Mouse (Mus musculus) liver, adult 2 months (tissue): ENCODE measurements around the gene Gstm4. TPM values are rescaled to one million over a fixed set of nuclear protein-coding genes. Genes with fewer than 3 reads are reported as not detected.
"Not testable (repeated sequence)": the region's sequence is repeated elsewhere in the genome, so short reads cannot be mapped to it uniquely, and the experiment has no call there.

Experiments
- DNase-seq: peaks from one replicate; pipeline ENCODE4 v3.0.0-alpha.2; 2011; ENCODE audit warnings: low read depth, low spot score; ENCODE audit errors: extremely low read depth
- H3K27ac ChIP-seq: fragments of 200-500 bp; replicated peaks from 2 replicates; pipeline ENCODE4 v1.5.1; 2012; ENCODE audit warnings: low read depth, mild to moderate bottlenecking, control low read depth, inconsistent platforms, low read length; ENCODE audit not compliant: insufficient read depth
- H3K27me3 ChIP-seq: fragments of 200-500 bp; 2 replicates; pipeline ENCODE4 v1.6.1; 2012; ENCODE audit warnings: mild to moderate bottlenecking, moderate library complexity, low read length, inconsistent platforms; ENCODE audit not compliant: control insufficient read depth, insufficient read depth
- H3K36me3 ChIP-seq: fragments of 200-500 bp; 2 replicates; pipeline ENCODE4 v1.6.1; 2012; ENCODE audit warnings: low read length, inconsistent platforms; ENCODE audit not compliant: control insufficient read depth, insufficient read depth
- H3K4me1 ChIP-seq: fragments of 200-500 bp; 2 replicates; pipeline ENCODE4 v1.6.1; 2011; ENCODE audit warnings: low read length; ENCODE audit not compliant: control insufficient read depth, insufficient read depth
- H3K4me3 ChIP-seq: fragments of 200-500 bp; 2 replicates; pipeline ENCODE4 v1.5.1; 2011; ENCODE audit warnings: low read depth, mild to moderate bottlenecking, control low read depth, low read length, moderate library complexity; ENCODE audit not compliant: insufficient read depth
- H3K79me2 ChIP-seq: fragments of 200-500 bp; 2 replicates; pipeline ENCODE4 v1.6.1; 2012; ENCODE audit warnings: inconsistent platforms, mild to moderate bottlenecking, low read length, moderate library complexity; ENCODE audit not compliant: control insufficient read depth, insufficient read depth
- H3K9ac ChIP-seq: fragments of 200-500 bp; 2 replicates; pipeline ENCODE4 v1.6.1; 2012; ENCODE audit warnings: low read depth, mild to moderate bottlenecking, control low read depth, inconsistent platforms, low read length
- CTCF ChIP-seq: fragments of 200-500 bp; IDR thresholded peaks from 2 replicates; pipeline ENCODE4 v1.5.1; 2011; ENCODE audit warnings: low read depth, low read length, control low read depth
- POLR2A ChIP-seq: fragments of 200-500 bp; IDR thresholded peaks from 2 replicates; pipeline ENCODE4 v1.6.1; 2011; ENCODE audit warnings: low read length, control low read depth; ENCODE audit not compliant: insufficient read depth; ENCODE audit errors: extremely low read depth
- WGBS: fragments of 180-500 bp; shearing (Covaris S2); methylation state at CpG from one replicate; pipeline ENCODE4 v1.1.7; 2018; 5-methylcytosine and 5-hydroxymethylcytosine counted together
- polyA plus RNA-seq: library from polyadenylated mRNA; depleted of rRNA; stranded (reverse); fragments of >200 nt; gene quantifications from 2 replicates; pipeline ENCODE4 v1.2.3, GENCODE M21; 2012
- total RNA-seq: library from RNA; depleted of rRNA; stranded (reverse); fragments of >200 nt; gene quantifications from 2 replicates; pipeline ENCODE4 v1.2.3, GENCODE M21; 2014

Gstm4 gene
- total and polyA plus RNA-seq, 2 experiments, result 19.8 to 98.9 TPM

DNA sequence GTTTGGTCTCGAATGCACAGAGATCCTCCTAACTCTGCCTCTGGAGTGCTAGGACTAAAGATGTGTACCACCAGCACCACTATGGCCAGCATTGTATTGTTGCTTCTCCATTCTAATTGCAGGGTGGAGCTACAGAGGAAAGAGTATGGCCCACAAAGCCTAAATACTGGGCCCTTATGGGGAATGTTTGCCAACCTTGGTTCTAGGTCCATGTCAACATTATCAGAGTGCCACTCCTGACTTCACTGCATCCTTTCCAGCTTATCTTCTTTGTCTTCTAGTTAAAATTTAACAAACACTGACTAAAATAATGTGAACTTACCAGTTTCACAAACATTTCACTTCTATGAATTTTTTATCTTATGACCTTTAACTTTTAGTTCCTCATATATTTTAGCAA, 18.1 kb downstream of the Gstm4 start:
- Histone ChIP-seq H3K79me2 (no peaks in the 10 kb centered on the region), H3K9ac (no peak overlapping the region), H3K4me3 (no peak overlapping the region), H3K27me3 (no peaks in the 10 kb centered on the region), H3K4me1 (peaks cover 42% of the 10 kb centered on the region), H3K36me3 (no peaks in the 10 kb centered on the region), H3K27ac (peak overlapping the region; percentile 49)
- WGBS, result 36% methylated on average over 1 of the region's 1 CpGs
- TF ChIP-seq POLR2A (no peak), CTCF (no peak)
- peak; percentile 93 for DNase-seq

DNA sequence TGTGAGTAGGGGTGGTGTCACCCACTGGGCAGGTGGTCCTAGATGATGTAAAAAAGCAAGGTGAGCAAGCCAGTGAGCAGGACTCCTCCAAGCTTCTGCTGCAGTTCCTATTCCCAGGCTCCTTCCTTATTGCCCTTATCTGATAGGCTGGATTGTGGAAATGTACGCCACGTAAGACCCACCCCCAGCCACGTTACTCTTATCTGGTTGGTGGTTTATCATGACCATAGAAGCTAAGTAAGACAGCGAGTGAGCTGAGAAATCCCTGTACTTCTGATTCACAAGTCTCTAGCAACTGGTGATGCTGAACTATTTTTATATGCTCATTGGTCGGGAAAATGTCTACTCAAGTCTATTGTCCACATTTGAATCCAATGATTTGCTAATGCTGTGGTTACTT, 18.6 kb downstream of the Gstm4 start:
- Histone ChIP-seq H3K4me1 (peaks cover 38% of the 10 kb centered on the region), H3K36me3 (no peaks in the 10 kb centered on the region), H3K4me3 (no peak overlapping the region), H3K27me3 (no peaks in the 10 kb centered on the region), H3K27ac (peak overlapping the region; percentile 22), H3K79me2 (no peaks in the 10 kb centered on the region), H3K9ac (no peak overlapping the region)
- no peak for TF ChIP-seq POLR2A
- 56% methylated on average over 5 of the region's 5 CpGs for WGBS
- no peak for DNase-seq

DNA sequence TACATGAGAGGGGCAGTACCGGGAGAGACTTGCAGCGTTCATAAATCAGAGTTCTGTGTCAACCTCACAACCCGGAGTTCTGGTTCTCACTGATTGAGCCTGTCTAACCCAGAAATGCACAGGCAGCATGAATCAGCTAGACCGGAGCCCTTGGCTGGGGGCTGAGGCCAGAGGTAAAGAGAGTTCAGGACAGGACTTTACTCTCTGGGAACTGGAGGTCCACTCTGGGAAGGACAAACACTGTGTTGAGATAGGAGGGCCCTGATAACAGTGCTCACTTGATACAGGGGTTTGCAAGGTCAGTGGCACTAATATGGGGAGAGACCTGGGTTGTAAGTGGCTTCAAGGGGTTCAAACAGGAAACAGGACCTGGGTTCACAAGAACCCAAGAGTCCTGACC, 19.4 kb downstream of the Gstm4 start:
- peak; percentile 79 for DNase-seq
- WGBS, result 9% methylated on average over 4 of the region's 4 CpGs
- Histone ChIP-seq H3K27me3 (no peaks in the 10 kb centered on the region), H3K79me2 (no peaks in the 10 kb centered on the region), H3K9ac (no peak overlapping the region), H3K4me3 (no peak overlapping the region), H3K27ac (peak overlapping the region; percentile 39), H3K36me3 (no peaks in the 10 kb centered on the region), H3K4me1 (peaks cover 34% of the 10 kb centered on the region)
- no peak for TF ChIP-seq CTCF
- TF ChIP-seq POLR2A, result no peak

DNA sequence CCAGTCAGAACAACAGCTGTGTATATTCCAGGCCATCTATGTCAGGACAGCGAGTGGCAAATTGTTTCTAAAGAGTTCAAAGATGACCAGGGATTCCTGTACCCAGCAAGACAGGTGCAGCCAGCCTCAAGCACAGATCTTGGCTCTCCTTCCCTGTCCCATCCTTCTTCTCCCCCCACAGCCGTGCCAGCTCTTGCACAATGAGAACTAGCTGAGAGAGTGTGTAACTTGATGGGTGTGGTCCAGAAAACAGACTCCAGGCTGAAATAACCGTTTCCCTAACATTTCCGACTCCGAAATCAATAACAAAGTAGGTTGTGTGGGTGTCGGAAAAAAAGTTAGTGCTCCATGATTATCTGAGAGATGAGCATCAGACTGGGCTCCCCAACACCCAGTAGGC, 22.0 kb downstream of the Gstm4 start:
- no peak for TF ChIP-seq CTCF
- no peak for TF ChIP-seq POLR2A
- no peak overlapping the region for H3K4me3 ChIP-seq
- H3K79me2 ChIP-seq, result no peaks in the 10 kb centered on the region
- H3K27me3 ChIP-seq, result no peaks in the 10 kb centered on the region
- H3K4me1 ChIP-seq, result peaks cover 28% of the 10 kb centered on the region
- 15% methylated on average over 6 of the region's 6 CpGs for WGBS
- no peak overlapping the region for H3K27ac ChIP-seq
- peak; percentile 87 for DNase-seq
- H3K36me3 ChIP-seq, result no peaks in the 10 kb centered on the region
- no peak overlapping the region for H3K9ac ChIP-seq

DNA sequence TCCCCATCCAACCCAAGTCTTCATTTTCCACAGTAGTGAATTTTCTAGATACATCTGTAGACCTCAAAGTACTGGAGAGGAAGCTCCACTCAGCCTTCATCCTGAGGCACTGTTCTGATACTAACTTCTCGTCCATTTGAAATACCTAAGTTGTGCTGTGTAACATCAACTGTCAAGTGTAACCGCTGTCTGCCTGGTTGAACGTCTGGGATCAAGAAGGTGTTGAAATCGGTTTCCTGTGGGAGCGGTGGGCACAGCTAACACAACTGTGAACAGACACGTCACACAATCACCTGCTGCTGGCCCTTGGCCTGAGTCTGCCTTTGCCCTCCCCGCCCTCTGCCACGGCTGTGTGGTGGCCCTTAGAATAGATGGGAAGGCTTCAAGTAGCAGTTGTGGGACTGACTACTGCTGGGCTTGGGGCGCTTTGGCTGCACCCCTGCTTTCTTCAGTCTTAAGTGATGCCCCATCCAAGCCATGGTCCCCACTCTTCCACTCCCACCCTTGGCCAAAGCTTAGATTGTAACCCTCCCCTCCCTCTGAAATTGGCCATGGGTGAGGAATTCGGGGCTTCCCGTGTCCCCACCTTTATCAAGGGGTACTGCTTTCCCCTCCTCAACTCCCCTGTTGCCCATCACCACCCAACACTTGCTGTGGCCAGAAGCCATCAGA, 24.2 kb downstream of the Gstm4 start:
- H3K79me2 ChIP-seq, H3K9ac ChIP-seq, H3K27ac ChIP-seq, H3K36me3 ChIP-seq, DNase-seq, H3K27me3 ChIP-seq, H3K4me3 ChIP-seq: not testable (repeated sequence)
- WGBS, result 89% methylated on average over 11 of the region's 11 CpGs
- peaks cover 32% of the 10 kb centered on the region for H3K4me1 ChIP-seq

DNA sequence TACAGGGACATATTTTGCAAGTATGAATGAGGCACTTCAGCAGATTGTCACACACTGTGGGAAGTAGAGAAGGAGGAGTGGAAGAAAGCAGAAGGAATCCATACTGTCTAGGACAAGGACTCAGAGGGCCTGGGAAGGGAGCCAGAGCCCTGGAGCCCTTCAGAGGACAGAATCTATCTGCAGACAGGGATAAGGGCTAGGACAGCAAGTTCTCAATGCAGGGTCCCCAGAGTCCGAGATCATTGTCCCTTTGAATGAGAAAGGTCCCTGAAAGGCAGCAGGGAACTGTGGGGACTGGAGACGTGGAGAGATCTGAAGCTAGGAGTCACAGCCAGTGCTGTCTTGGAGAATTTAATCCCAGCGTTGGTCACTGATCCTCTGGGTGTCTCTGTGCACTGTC, 25.5 kb downstream of the Gstm4 start:
- not testable (repeated sequence) for H3K27me3 ChIP-seq, H3K79me2 ChIP-seq, DNase-seq, H3K36me3 ChIP-seq, H3K9ac ChIP-seq, H3K27ac ChIP-seq, H3K4me3 ChIP-seq
- peaks cover 34% of the 10 kb centered on the region for H3K4me1 ChIP-seq
- 91% methylated on average over 3 of the region's 3 CpGs for WGBS
